Mouse (Mus musculus): ENCODE measurements around the gene Myoz1. TPM values are rescaled to one million over a fixed set of nuclear protein-coding genes. Genes with fewer than 3 reads are reported as not detected.

The Myoz1 gene
- polyA plus RNA-seq, 1 experiment from 2014 or later = 0.31 TPM

DNA sequence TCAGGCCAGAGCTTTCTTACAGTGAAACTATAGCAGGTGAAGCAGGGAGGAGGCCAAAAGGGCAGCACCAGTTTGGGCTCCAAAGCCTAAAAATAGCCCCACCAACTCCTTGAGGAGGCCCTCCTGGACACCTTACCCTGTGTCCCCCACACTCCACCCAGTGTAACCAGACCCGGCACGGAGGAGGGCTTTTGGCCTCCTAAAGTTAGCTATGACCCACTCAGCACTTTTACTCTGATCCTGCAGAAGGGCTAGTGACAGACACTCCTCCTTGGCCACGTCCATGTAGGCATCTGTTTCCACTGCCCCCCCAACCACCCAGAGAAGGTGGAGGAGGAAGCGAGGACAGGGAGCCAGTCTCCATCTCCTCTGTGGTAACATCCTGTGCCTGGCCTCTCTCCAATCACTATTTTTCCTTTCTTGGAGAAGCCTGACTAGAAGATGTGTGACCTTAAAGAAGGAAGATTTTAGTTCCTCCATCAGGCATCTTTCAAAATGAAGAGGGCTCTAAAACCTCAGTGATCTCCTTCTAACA is 4.6 kb downstream of the Myoz1 start:
- no peak overlapping the region for H3K9ac ChIP-seq (replicated peaks; ENCODE audit: low read depth, low read length)
- no peak for ATAC-seq (ENCODE audit: low read depth)
- WGBS = 79% methylated on average over 4 of the region's 4 CpGs

DNA sequence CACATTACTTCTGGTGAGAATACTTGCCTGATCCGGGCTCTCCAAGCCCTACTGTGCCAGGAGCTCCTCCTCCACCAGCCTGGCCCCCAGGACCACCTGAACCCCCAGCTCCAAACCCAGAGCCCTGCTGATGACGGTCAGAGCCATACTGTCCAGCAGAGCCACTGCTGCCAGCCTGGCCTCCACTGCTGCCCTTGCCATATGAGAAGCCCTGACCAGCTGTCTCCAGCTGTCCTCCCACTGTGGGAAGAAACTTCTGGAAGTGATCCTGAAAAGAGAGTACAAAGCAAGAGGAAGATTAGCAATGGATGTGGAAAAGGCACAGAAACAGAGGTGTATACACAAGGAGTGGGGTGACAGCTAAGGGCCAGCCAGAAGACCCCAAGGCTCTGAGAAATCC is 5.3 kb downstream of the Myoz1 start:
- no peak overlapping the region for H3K4me3 ChIP-seq (ENCODE audit: low read depth, low read length)
- no peaks in the 10 kb centered on the region for H3K4me1 ChIP-seq (ENCODE audit: control insufficient read depth, insufficient read depth, low read length)
- no peak overlapping the region for H3K4me2 ChIP-seq (ENCODE audit: low read depth, low read length)
- H3K27ac ChIP-seq (ENCODE audit: low read depth, low read length) = no peak overlapping the region
- no peaks in the 10 kb centered on the region for H3K36me3 ChIP-seq (ENCODE audit: control insufficient read depth, insufficient read depth, low read length)
- no peak for ATAC-seq (ENCODE audit: low read depth)
- H3K27me3 ChIP-seq (ENCODE audit: control insufficient read depth, insufficient read depth, low read length) = no peaks in the 10 kb centered on the region
- 83% methylated on average over 2 of the region's 2 CpGs for WGBS
- H3K9ac ChIP-seq (replicated peaks; ENCODE audit: low read depth, low read length) = no peak overlapping the region
- no peaks in the 10 kb centered on the region for H3K9me3 ChIP-seq (ENCODE audit: control insufficient read depth, low read length)

More for the DNA sequence above, 4.6 kb downstream of the Myoz1 start:
- H3K4me1 ChIP-seq (ENCODE audit: control insufficient read depth, insufficient read depth, low read length) = no peaks in the 10 kb centered on the region
- H3K4me3 ChIP-seq (ENCODE audit: low read depth, low read length) = no peak overlapping the region
- no peaks in the 10 kb centered on the region for H3K27me3 ChIP-seq (ENCODE audit: control insufficient read depth, insufficient read depth, low read length)
- no peaks in the 10 kb centered on the region for H3K36me3 ChIP-seq (ENCODE audit: control insufficient read depth, insufficient read depth, low read length)
- H3K27ac ChIP-seq (ENCODE audit: low read depth, low read length) = no peak overlapping the region
- no peak overlapping the region for H3K4me2 ChIP-seq (ENCODE audit: low read depth, low read length)
- no peaks in the 10 kb centered on the region for H3K9me3 ChIP-seq (ENCODE audit: control insufficient read depth, low read length)

DNA sequence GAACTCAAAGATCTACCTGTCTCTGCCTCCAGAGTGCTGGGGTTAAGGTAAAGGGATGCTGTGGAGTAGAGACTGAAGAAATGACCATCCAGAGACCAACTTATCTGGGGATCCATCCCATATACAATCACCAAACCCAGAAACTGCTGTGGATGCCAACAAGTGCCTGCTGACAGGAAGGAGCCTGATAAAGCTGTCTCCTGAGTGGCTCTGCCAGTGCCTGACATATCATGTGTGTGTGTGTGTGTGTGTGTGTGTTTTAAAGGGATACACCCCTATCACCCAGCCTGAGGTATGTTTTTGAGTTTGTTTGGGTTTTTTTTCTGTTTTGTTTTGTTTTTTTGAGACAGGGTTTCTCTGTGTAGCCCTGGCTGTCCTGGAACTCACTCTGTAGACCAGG is 10.0 kb downstream of the Myoz1 start:
- no peaks in the 10 kb centered on the region for H3K9me3 ChIP-seq (ENCODE audit: control insufficient read depth, low read length)
- H3K4me2 ChIP-seq (ENCODE audit: low read depth, low read length) = no peak overlapping the region
- H3K27ac ChIP-seq (ENCODE audit: low read depth, low read length) = no peak overlapping the region
- H3K4me1 ChIP-seq (ENCODE audit: control insufficient read depth, insufficient read depth, low read length) = no peaks in the 10 kb centered on the region
- H3K27me3 ChIP-seq (ENCODE audit: control insufficient read depth, insufficient read depth, low read length) = no peaks in the 10 kb centered on the region
- H3K9ac ChIP-seq (replicated peaks; ENCODE audit: low read depth, low read length) = no peak overlapping the region
- no peaks in the 10 kb centered on the region for H3K36me3 ChIP-seq (ENCODE audit: control insufficient read depth, insufficient read depth, low read length)
- H3K4me3 ChIP-seq (ENCODE audit: low read depth, low read length) = no peak overlapping the region
- ATAC-seq (ENCODE audit: low read depth) = no peak

DNA sequence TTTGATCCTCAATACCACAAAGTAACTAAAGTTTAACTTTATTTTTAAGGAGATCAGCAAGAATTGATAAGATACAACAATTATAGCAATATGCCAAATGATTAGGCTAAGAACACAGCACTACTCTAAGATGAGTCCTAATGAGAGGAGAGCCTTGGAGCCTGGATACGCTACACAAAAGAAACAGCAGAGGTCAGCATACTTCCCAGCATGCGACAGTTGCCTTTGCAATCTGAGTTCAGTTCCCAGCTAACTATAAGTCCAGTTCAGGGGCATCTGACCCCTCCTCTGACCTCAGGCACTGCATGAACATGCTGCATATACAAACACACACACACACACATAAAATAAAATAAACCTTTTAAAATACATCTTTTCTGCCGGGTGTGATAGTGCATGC is 10.8 kb downstream of the Myoz1 start:
- 33% methylated on average over 3 of the region's 3 CpGs for WGBS
- Histone ChIP-seq H3K4me3 (ENCODE audit: low read depth, low read length) (no peak overlapping the region), H3K9me3 (ENCODE audit: control insufficient read depth, low read length) (no peaks in the 10 kb centered on the region), H3K27me3 (ENCODE audit: control insufficient read depth, insufficient read depth, low read length) (no peaks in the 10 kb centered on the region), H3K4me2 (ENCODE audit: low read depth, low read length) (no peak overlapping the region), H3K36me3 (ENCODE audit: control insufficient read depth, insufficient read depth, low read length) (no peaks in the 10 kb centered on the region), H3K9ac (replicated peaks; ENCODE audit: low read depth, low read length) (no peak overlapping the region), H3K27ac (ENCODE audit: low read depth, low read length) (no peak overlapping the region), H3K4me1 (ENCODE audit: control insufficient read depth, insufficient read depth, low read length) (no peaks in the 10 kb centered on the region)
- no peak for ATAC-seq (ENCODE audit: low read depth)

DNA sequence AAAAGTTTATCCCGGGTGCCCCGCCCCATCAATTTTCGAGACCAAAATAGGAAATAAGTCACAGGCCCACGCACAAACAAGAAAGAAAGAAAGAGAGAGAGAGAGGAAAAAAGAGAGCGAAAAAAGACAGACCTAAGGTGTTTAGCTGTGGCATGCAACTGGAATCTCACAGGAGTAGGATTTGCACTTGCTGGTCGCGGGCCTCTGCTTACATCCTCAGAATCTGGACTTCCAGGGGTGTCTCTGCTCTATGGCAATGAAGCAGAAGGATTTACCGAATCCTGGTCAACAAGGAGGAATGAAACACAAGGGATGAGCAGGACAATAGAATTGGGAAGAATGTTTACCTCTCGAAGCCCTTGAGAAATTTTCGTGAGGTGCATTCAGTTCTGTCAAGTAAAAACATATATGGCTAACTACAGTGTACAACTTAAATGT is 14.9 kb downstream of the Myoz1 start:
- Histone ChIP-seq H3K27ac (ENCODE audit: low read depth, low read length) (peak overlapping the region; percentile 90; the same call in 1 of the 2 replicates), H3K4me2 (ENCODE audit: low read depth, low read length) (peak overlapping the region; percentile 48), H3K9me3 (ENCODE audit: control insufficient read depth, low read length) (no peaks in the 10 kb centered on the region), H3K27me3 (ENCODE audit: control insufficient read depth, insufficient read depth, low read length) (no peaks in the 10 kb centered on the region), H3K36me3 (ENCODE audit: control insufficient read depth, insufficient read depth, low read length) (no peaks in the 10 kb centered on the region), H3K4me1 (ENCODE audit: control insufficient read depth, insufficient read depth, low read length) (0 out of 2 replicates have a peak, but pooled peaks cover 4% of the 10 kb centered on the region), H3K4me3 (ENCODE audit: low read depth, low read length) (peak overlapping the region; percentile 81), H3K9ac (replicated peaks; ENCODE audit: low read depth, low read length) (peak overlapping the region; percentile 83)
- no peak for ATAC-seq (ENCODE audit: low read depth)
- WGBS = 17% methylated on average over 10 of the region's 10 CpGs

DNA sequence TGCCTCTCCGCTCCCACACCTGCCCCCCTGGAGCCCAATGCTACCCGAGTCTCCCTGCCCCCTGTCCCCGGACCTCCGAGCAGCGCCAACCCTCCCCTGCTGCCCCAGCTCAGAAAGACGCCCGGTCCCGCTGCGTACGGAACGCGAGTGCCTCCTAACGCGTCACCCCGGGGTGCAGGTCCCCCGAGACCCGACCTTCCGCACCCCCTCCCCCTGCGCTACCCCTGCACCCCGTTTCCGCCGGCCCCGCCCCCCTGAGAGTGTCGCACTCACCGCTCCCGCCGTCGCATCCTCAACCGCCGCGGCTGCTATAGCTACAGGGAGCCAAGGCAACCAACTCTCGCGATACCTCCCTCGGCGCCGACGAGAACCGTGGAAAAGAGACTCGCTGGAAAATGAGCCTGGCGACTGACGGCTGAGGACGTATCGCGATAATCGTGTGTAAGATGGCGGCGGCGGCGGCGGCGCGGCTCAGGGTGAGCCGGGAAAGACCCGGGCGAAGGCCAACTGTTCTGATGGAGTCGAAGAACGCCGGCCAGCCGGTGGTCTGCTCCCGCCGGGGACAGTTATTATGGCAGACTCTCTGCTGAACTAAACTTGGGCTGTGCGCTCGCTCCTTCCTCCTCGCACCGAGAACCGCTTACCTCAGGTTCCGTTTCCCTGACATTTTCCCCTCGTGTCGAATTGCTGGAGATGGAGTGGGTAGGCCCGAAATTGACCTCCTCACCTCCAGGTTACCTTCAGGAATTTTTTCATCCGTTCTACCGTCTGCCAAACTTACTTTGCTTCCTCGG is 15.5 kb downstream of the Myoz1 start, which contains the start of gene Usp54:
Gene Usp54, minus strand, starts transcription at position 420 of the 794 bp plus-strand sequence.
- Histone ChIP-seq H3K36me3 (ENCODE audit: control insufficient read depth, insufficient read depth, low read length) (no peaks in the 10 kb centered on the region), H3K9me3 (ENCODE audit: control insufficient read depth, low read length) (no peaks in the 10 kb centered on the region), H3K27ac (ENCODE audit: low read depth, low read length) (peak within 1 kb of the TSS; percentile 90), H3K9ac (replicated peaks; ENCODE audit: low read depth, low read length) (peak within 1 kb of the TSS; percentile 83), H3K27me3 (ENCODE audit: control insufficient read depth, insufficient read depth, low read length) (no peaks in the 10 kb centered on the region), H3K4me2 (ENCODE audit: low read depth, low read length) (peak within 1 kb of the TSS; percentile 79), H3K4me3 (ENCODE audit: low read depth, low read length) (peak within 1 kb of the TSS; percentile 81), H3K4me1 (ENCODE audit: control insufficient read depth, insufficient read depth, low read length) (0 out of 2 replicates have a peak, but pooled peaks cover 4% of the 10 kb centered on the region)
- ATAC-seq (ENCODE audit: low read depth) = peak; percentile 97
- WGBS = under 1% methylated on average over 73 of the region's 73 CpGs

DNA sequence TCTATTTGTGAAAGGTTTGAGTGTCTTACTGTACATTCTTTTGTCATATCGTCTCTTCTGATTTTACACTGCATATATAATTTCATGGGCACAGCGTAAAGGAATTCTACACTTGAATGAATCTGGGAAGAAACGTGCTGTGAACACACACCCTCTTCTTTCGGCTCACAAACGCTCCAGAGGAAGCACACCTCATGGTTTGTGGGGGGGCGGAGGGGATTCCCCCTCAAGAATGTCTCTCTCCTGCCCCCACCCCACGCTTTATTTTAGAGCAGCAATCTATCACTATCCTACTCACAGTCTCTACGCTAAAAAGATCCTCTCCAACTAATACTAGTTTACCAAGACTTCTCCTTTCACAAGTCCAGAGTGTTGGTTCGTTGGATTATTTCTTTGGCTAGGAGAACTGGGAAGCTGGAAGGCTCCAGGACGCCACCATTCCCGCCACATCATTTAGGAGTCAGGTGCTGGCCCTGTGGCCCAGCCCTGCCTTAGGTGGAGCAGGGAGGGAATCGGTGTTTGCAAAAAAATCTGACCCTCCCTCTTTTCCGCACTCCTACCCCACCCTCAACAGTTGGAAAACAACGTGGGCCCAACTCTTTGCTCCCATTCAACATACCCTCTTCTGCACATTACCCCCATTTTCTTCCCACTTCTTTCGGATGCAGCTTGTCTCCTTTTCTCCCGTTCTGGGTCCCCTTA is 16.3 kb downstream of the Myoz1 start:
- peak overlapping the region; percentile 79 for H3K4me2 ChIP-seq (ENCODE audit: low read depth, low read length)
- ATAC-seq (ENCODE audit: low read depth) = peak; percentile 59
- WGBS = 2% methylated on average over 16 of the region's 16 CpGs
- H3K9ac ChIP-seq (replicated peaks; ENCODE audit: low read depth, low read length) = peak overlapping the region; percentile 83
- H3K4me1 ChIP-seq (ENCODE audit: control insufficient read depth, insufficient read depth, low read length) = 0 out of 2 replicates have a peak, but pooled peaks cover 4% of the 10 kb centered on the region
- H3K9me3 ChIP-seq (ENCODE audit: control insufficient read depth, low read length) = no peaks in the 10 kb centered on the region
- no peaks in the 10 kb centered on the region for H3K36me3 ChIP-seq (ENCODE audit: control insufficient read depth, insufficient read depth, low read length)
- peak overlapping the region; percentile 81 for H3K4me3 ChIP-seq (ENCODE audit: low read depth, low read length)
- H3K27me3 ChIP-seq (ENCODE audit: control insufficient read depth, insufficient read depth, low read length) = no peaks in the 10 kb centered on the region
- peak overlapping the region; percentile 90 for H3K27ac ChIP-seq (ENCODE audit: low read depth, low read length)

DNA sequence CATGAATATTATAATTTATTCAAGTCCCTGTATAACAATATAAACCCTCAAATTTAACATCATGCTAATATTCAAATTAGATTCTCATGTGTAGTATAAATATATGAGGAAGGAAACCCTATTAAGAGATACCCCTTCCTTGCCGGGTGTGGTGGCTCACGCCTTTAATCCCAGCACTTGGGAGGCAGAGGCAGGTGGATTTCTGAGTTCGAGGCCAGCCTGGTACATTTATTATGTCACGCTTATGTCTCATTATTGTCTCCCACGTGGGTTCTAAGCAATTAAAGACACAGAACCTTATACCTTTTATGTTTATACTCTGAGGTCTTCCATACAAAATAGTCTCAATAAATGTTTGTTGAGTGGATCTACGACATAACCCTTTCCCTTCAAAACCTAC is 17.6 kb downstream of the Myoz1 start:
- no peak for ATAC-seq (ENCODE audit: low read depth)
- 90% methylated on average over 6 of the region's 6 CpGs for WGBS

More for the DNA sequence above, 17.6 kb downstream of the Myoz1 start:
- no peak overlapping the region for H3K4me2 ChIP-seq (ENCODE audit: low read depth, low read length)
- H3K36me3 ChIP-seq (ENCODE audit: control insufficient read depth, insufficient read depth, low read length) = no peaks in the 10 kb centered on the region
- H3K9ac ChIP-seq (replicated peaks; ENCODE audit: low read depth, low read length) = no peak overlapping the region
- H3K27ac ChIP-seq (ENCODE audit: low read depth, low read length) = no peak overlapping the region
- no peak overlapping the region for H3K4me3 ChIP-seq (ENCODE audit: low read depth, low read length)
- H3K27me3 ChIP-seq (ENCODE audit: control insufficient read depth, insufficient read depth, low read length) = no peaks in the 10 kb centered on the region
- H3K4me1 ChIP-seq (ENCODE audit: control insufficient read depth, insufficient read depth, low read length) = 0 out of 2 replicates have a peak, but pooled peaks cover 4% of the 10 kb centered on the region
- H3K9me3 ChIP-seq (ENCODE audit: control insufficient read depth, low read length) = no peaks in the 10 kb centered on the region
